ENCODE assay signal across 26 mouse cellular contexts in the genomic region with DNA sequence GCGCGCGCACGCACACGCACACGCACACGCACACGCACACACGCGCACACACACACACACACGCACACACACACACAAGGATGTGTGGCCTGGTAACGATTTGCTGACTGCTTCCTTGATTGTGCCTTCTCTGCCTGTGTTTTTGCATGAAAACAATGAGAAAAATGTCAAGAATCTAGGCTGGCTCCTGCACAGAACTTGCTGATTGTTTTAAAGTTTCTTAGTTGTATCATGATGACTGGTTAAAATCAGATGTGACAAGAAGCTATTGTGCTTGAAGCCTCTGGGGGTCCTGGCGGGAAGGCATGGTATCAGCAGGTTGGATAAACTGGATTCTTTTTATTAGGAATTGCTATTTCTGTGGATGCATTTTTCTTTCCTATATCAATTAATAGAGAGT.
DNase-seq lines count a peak whose midpoint lies in the region; ATAC-seq and TF ChIP-seq lines count a peak whose summit lies in the region.
"Had no signal": no experiment of that assay in that cellular context is flagged by ENCODE, and none has a peak within 500 bp of the region (broad histone marks: within the 10 kb centered on the region; RNA-seq: fewer than 3 reads in every experiment).

No protein-coding gene starts in this region.

- no peaks in the 10 kb centered on the region for H3K9me3 ChIP-seq in lung, postnatal 0 days (ENCODE audit: low read length)
- no peaks in the 10 kb centered on the region for H3K9me3 ChIP-seq in limb, embryonic 10.5 days (replicated peaks)
- H3K9me3 ChIP-seq: liver, embryonic 12.5 days had no signal

- peak; percentile 34 for DNase-seq in heart, adult 11 months
- no peak for DNase-seq in heart, adult 8-10 months (ENCODE audit: low spot score)
- DNase-seq in lung, postnatal 0 days (ENCODE audit: low spot score): no peak
- no peak for DNase-seq in lung, postnatal 25 days (ENCODE audit: low spot score)
- DNase-seq in R1 (ENCODE audit: low read depth, low spot score): peak; percentile 68
- DNase-seq in limb, embryonic 10.5 days (ENCODE audit: low spot score): no peak
- DNase-seq in kidney, postnatal 4 days: no peak
- DNase-seq: adrenal gland, postnatal 10 days; cerebellum, adult 8-10 months; cerebellum, postnatal 25 days; gastrocnemius, postnatal 25 days; heart, adult 18-20 months; heart, postnatal 4 days; kidney, adult 11 months; kidney, postnatal 14 days; lung, adult 2 months; thymus, postnatal 4 days had no signal

- TF ChIP-seq EP300 in lung, postnatal 0 days (IDR thresholded peaks at IDR 0.05): no peak; the same call in 1 of the 2 replicates

- H3K36me3 ChIP-seq in lung, postnatal 0 days (ENCODE audit: insufficient read depth, low read length): no peaks in the 10 kb centered on the region
- H3K36me3 ChIP-seq in limb, embryonic 10.5 days: no peaks in the 10 kb centered on the region
- H3K36me3 ChIP-seq: heart, embryonic 12.5 days; hindbrain, embryonic 15.5 days; liver, embryonic 12.5 days; midbrain, embryonic 13.5 days; neural tube, embryonic 12.5 days had no signal

- ATAC-seq in lung, postnatal 0 days: no peak
- ATAC-seq: CD4-positive, CD25-positive, alpha-beta regulatory T cell, adult 4 months; forebrain, embryonic 13.5 days; inflammation-experienced regulatory T-cells, adult 6 months; liver, embryonic 12.5 days; midbrain, embryonic 13.5 days had no signal

- no peak for TF ChIP-seq CTCF in lung, postnatal 0 days (IDR thresholded peaks at IDR 0.05)

- WGBS in lung, postnatal 0 days: 82% methylated on average over 13 of the region's 13 CpGs
- WGBS in limb, embryonic 10.5 days: 90% methylated on average over 13 of the region's 13 CpGs

- H3K4me2 ChIP-seq in lung, postnatal 0 days (replicated peaks; ENCODE audit: low read depth, low read length): no peak overlapping the region
- H3K4me2 ChIP-seq: forebrain, embryonic 13.5 days; heart, embryonic 12.5 days; hindbrain, embryonic 15.5 days; liver, embryonic 12.5 days; midbrain, embryonic 13.5 days; neural tube, embryonic 12.5 days had no signal

- H3K27ac ChIP-seq in lung, postnatal 0 days (ENCODE audit: low read length): 0 out of 2 replicates have a peak overlapping the region, but pooled peaks have one; percentile 60
- 0 out of 2 replicates have a peak overlapping the region, but pooled peaks have one; percentile 19 for H3K27ac ChIP-seq in limb, embryonic 10.5 days
- H3K27ac ChIP-seq: forebrain, embryonic 13.5 days; hindbrain, embryonic 15.5 days; liver, embryonic 12.5 days; macrophage; midbrain, embryonic 13.5 days; neural tube, embryonic 12.5 days had no signal

- no peaks in the 10 kb centered on the region for H3K27me3 ChIP-seq in lung, postnatal 0 days (replicated peaks; ENCODE audit: insufficient read depth, low read length)
- no peaks in the 10 kb centered on the region for H3K27me3 ChIP-seq in limb, embryonic 10.5 days (ENCODE audit: low read depth, poor library complexity, severe bottlenecking)
- H3K27me3 ChIP-seq: forebrain, embryonic 13.5 days; heart, embryonic 12.5 days; hindbrain, embryonic 15.5 days; liver, embryonic 12.5 days; midbrain, embryonic 13.5 days; neural tube, embryonic 12.5 days had no signal

- H3K9ac ChIP-seq in lung, postnatal 0 days (replicated peaks; ENCODE audit: low read depth): no peak overlapping the region
- H3K9ac ChIP-seq: forebrain, embryonic 13.5 days; heart, embryonic 12.5 days; hindbrain, embryonic 15.5 days; liver, embryonic 12.5 days; midbrain, embryonic 13.5 days; neural tube, embryonic 12.5 days had no signal

- peaks cover 8% of the 10 kb centered on the region; the same call in 1 of the 2 replicates for H3K4me1 ChIP-seq in lung, postnatal 0 days (ENCODE audit: insufficient read depth, low read depth, low read length)
- H3K4me1 ChIP-seq in limb, embryonic 10.5 days: peaks cover 31% of the 10 kb centered on the region
- H3K4me1 ChIP-seq: forebrain, embryonic 13.5 days; hindbrain, embryonic 15.5 days; liver, embryonic 12.5 days; midbrain, embryonic 13.5 days had no signal

- no peak overlapping the region for H3K4me3 ChIP-seq in lung, postnatal 0 days (ENCODE audit: low read depth, low read length)
- no peak overlapping the region for H3K4me3 ChIP-seq in limb, embryonic 10.5 days
- H3K4me3 ChIP-seq: forebrain, embryonic 13.5 days; heart, embryonic 12.5 days; hindbrain, embryonic 15.5 days; liver, embryonic 12.5 days; midbrain, embryonic 13.5 days; neural tube, embryonic 12.5 days had no signal

Comparison
In these comparisons a context has a peak if more than half of its experiments do, and no peak if none do; other contexts are left out.
1. DNase-seq: peak in heart, adult 11 months (single experiment) and R1 (single experiment); none in heart, adult 8-10 months (single experiment), lung, postnatal 0 days (single experiment), lung, postnatal 25 days (single experiment), limb, embryonic 10.5 days (single experiment) and kidney, postnatal 4 days (0 of 2).